Mouse (Mus musculus): ENCODE measurements around the gene Cryzl2. TPM values are rescaled to one million over a fixed set of nuclear protein-coding genes. Genes with fewer than 3 reads are reported as not detected.

Gene Cryzl2
- polyA plus RNA-seq, 1 experiment, result 442 TPM

GRCm38 (mm10) chr1:157472716-157473115 is 14.3 kb downstream of the Cryzl2 start:
- no peak for TF ChIP-seq POLR2A (IDR thresholded peaks at IDR 0.05; ENCODE audit: low read depth, low read length)
- no peak for TF ChIP-seq CTCF (conservative IDR thresholded peaks at IDR 0.05; ENCODE audit: insufficient read depth, insufficient read length, low read depth, low read length)
- H3K36me3 ChIP-seq (ENCODE audit: control insufficient read depth, insufficient read depth, low read length), result no peaks in the 10 kb centered on the region
- H3K27ac ChIP-seq (ENCODE audit: insufficient read depth, low read depth, low read length), result no peak overlapping the region
- 70% methylated on average over 7 of the region's 7 CpGs for WGBS
- DNase-seq, result no peak
- H3K4me3 ChIP-seq (ENCODE audit: insufficient read depth, low read depth, low read length), result no peak overlapping the region
- H3K27me3 ChIP-seq (replicated peaks; ENCODE audit: control insufficient read depth, insufficient read depth, low read length), result no peaks in the 10 kb centered on the region
- H3K4me1 ChIP-seq (ENCODE audit: control insufficient read depth, insufficient read depth, low read length), result no peaks in the 10 kb centered on the region

- TF ChIP-seq CTCF (conservative IDR thresholded peaks at IDR 0.05; ENCODE audit: insufficient read depth, insufficient read length, low read depth, low read length) (no peak), POLR2A (IDR thresholded peaks at IDR 0.05; ENCODE audit: low read depth, low read length) (no peak)
- WGBS, result 74% methylated on average over 8 of the region's 8 CpGs
- Histone ChIP-seq H3K36me3 (ENCODE audit: control insufficient read depth, insufficient read depth, low read length) (no peaks in the 10 kb centered on the region), H3K27me3 (replicated peaks; ENCODE audit: control insufficient read depth, insufficient read depth, low read length) (no peaks in the 10 kb centered on the region), H3K4me1 (ENCODE audit: control insufficient read depth, insufficient read depth, low read length) (no peaks in the 10 kb centered on the region), H3K27ac (ENCODE audit: insufficient read depth, low read depth, low read length) (no peak overlapping the region), H3K4me3 (ENCODE audit: insufficient read depth, low read depth, low read length) (no peak overlapping the region)
- DNase-seq, result no peak
Observed at GRCm38 (mm10) chr1:157474865-157475264, 16.5 kb downstream of the Cryzl2 start.

GRCm38 (mm10) chr1:157476231-157476630 is 17.9 kb downstream of the Cryzl2 start:
- H3K27me3 ChIP-seq (replicated peaks; ENCODE audit: control insufficient read depth, insufficient read depth, low read length), result no peaks in the 10 kb centered on the region
- no peak for TF ChIP-seq CTCF (conservative IDR thresholded peaks at IDR 0.05; ENCODE audit: insufficient read depth, insufficient read length, low read depth, low read length)
- TF ChIP-seq POLR2A (IDR thresholded peaks at IDR 0.05; ENCODE audit: low read depth, low read length), result no peak
- WGBS, result 76% methylated on average over 2 of the region's 2 CpGs
- H3K36me3 ChIP-seq (ENCODE audit: control insufficient read depth, insufficient read depth, low read length), result no peaks in the 10 kb centered on the region
- no peak overlapping the region for H3K27ac ChIP-seq (ENCODE audit: insufficient read depth, low read depth, low read length)
- no peaks in the 10 kb centered on the region for H3K4me1 ChIP-seq (ENCODE audit: control insufficient read depth, insufficient read depth, low read length)
- no peak overlapping the region for H3K4me3 ChIP-seq (ENCODE audit: insufficient read depth, low read depth, low read length)
- no peak for DNase-seq

GRCm38 (mm10) chr1:157480090-157480489 is 21.7 kb downstream of the Cryzl2 start:
- Histone ChIP-seq H3K4me1 (ENCODE audit: control insufficient read depth, insufficient read depth, low read length) (no peaks in the 10 kb centered on the region), H3K27ac (ENCODE audit: insufficient read depth, low read depth, low read length) (no peak overlapping the region), H3K36me3 (ENCODE audit: control insufficient read depth, insufficient read depth, low read length) (no peaks in the 10 kb centered on the region), H3K27me3 (replicated peaks; ENCODE audit: control insufficient read depth, insufficient read depth, low read length) (no peaks in the 10 kb centered on the region), H3K4me3 (ENCODE audit: insufficient read depth, low read depth, low read length) (no peak overlapping the region)
- TF ChIP-seq CTCF (conservative IDR thresholded peaks at IDR 0.05; ENCODE audit: insufficient read depth, insufficient read length, low read depth, low read length) (no peak), POLR2A (IDR thresholded peaks at IDR 0.05; ENCODE audit: low read depth, low read length) (no peak)
- 36% methylated on average over 9 of the region's 9 CpGs for WGBS
- DNase-seq, result no peak

GRCm38 (mm10) chr1:157480901-157481300 is 22.5 kb downstream of the Cryzl2 start:
- no peak for DNase-seq
- TF ChIP-seq CTCF (conservative IDR thresholded peaks at IDR 0.05; ENCODE audit: insufficient read depth, insufficient read length, low read depth, low read length) (no peak), POLR2A (IDR thresholded peaks at IDR 0.05; ENCODE audit: low read depth, low read length) (no peak)
- no peaks in the 10 kb centered on the region for H3K27me3 ChIP-seq (replicated peaks; ENCODE audit: control insufficient read depth, insufficient read depth, low read length)
- 78% methylated on average over 3 of the region's 3 CpGs for WGBS
- no peaks in the 10 kb centered on the region for H3K4me1 ChIP-seq (ENCODE audit: control insufficient read depth, insufficient read depth, low read length)
- no peak overlapping the region for H3K27ac ChIP-seq (ENCODE audit: insufficient read depth, low read depth, low read length)
- no peaks in the 10 kb centered on the region for H3K36me3 ChIP-seq (ENCODE audit: control insufficient read depth, insufficient read depth, low read length)
- no peak overlapping the region for H3K4me3 ChIP-seq (ENCODE audit: insufficient read depth, low read depth, low read length)

GRCm38 (mm10) chr1:157481666-157482065 is 23.3 kb downstream of the Cryzl2 start:
- 95% methylated on average over 6 of the region's 6 CpGs for WGBS
- no peaks in the 10 kb centered on the region for H3K36me3 ChIP-seq (ENCODE audit: control insufficient read depth, insufficient read depth, low read length)
- H3K4me3 ChIP-seq (ENCODE audit: insufficient read depth, low read depth, low read length), result no peak overlapping the region
- DNase-seq, result no peak
- TF ChIP-seq CTCF (conservative IDR thresholded peaks at IDR 0.05; ENCODE audit: insufficient read depth, insufficient read length, low read depth, low read length), result no peak
- no peak for TF ChIP-seq POLR2A (IDR thresholded peaks at IDR 0.05; ENCODE audit: low read depth, low read length)
- no peaks in the 10 kb centered on the region for H3K4me1 ChIP-seq (ENCODE audit: control insufficient read depth, insufficient read depth, low read length)
- H3K27ac ChIP-seq (ENCODE audit: insufficient read depth, low read depth, low read length), result no peak overlapping the region
- no peaks in the 10 kb centered on the region for H3K27me3 ChIP-seq (replicated peaks; ENCODE audit: control insufficient read depth, insufficient read depth, low read length)

- Histone ChIP-seq H3K27me3 (replicated peaks; ENCODE audit: control insufficient read depth, insufficient read depth, low read length) (no peaks in the 10 kb centered on the region), H3K4me3 (ENCODE audit: insufficient read depth, low read depth, low read length) (no peak overlapping the region), H3K27ac (ENCODE audit: insufficient read depth, low read depth, low read length) (no peak overlapping the region), H3K4me1 (ENCODE audit: control insufficient read depth, insufficient read depth, low read length) (no peaks in the 10 kb centered on the region), H3K36me3 (ENCODE audit: control insufficient read depth, insufficient read depth, low read length) (no peaks in the 10 kb centered on the region)
- 89% methylated on average over 4 of the region's 4 CpGs for WGBS
- TF ChIP-seq POLR2A (IDR thresholded peaks at IDR 0.05; ENCODE audit: low read depth, low read length), result no peak
- no peak for TF ChIP-seq CTCF (conservative IDR thresholded peaks at IDR 0.05; ENCODE audit: insufficient read depth, insufficient read length, low read depth, low read length)
- no peak for DNase-seq
Observed at GRCm38 (mm10) chr1:157484161-157484560, 25.8 kb downstream of the Cryzl2 start.

GRCm38 (mm10) chr1:157500657-157501056 is 42.3 kb downstream of the Cryzl2 start:
- DNase-seq, result no peak
- H3K36me3 ChIP-seq (ENCODE audit: control insufficient read depth, insufficient read depth, low read length), result no peaks in the 10 kb centered on the region
- no peak overlapping the region for H3K4me3 ChIP-seq (ENCODE audit: insufficient read depth, low read depth, low read length)
- H3K27me3 ChIP-seq (replicated peaks; ENCODE audit: control insufficient read depth, insufficient read depth, low read length), result no peaks in the 10 kb centered on the region
- 89% methylated on average over 1 of the region's 1 CpGs for WGBS
- TF ChIP-seq CTCF (conservative IDR thresholded peaks at IDR 0.05; ENCODE audit: insufficient read depth, insufficient read length, low read depth, low read length) (no peak), POLR2A (IDR thresholded peaks at IDR 0.05; ENCODE audit: low read depth, low read length) (no peak)
- no peak overlapping the region for H3K27ac ChIP-seq (ENCODE audit: insufficient read depth, low read depth, low read length)
- no peaks in the 10 kb centered on the region for H3K4me1 ChIP-seq (ENCODE audit: control insufficient read depth, insufficient read depth, low read length)

Measured in kidney, adult 2 months (tissue).